Mouse (Mus musculus) gastrocnemius, postnatal 36 days (tissue): ENCODE results near the gene Rgp1. TPM values are rescaled to one million over a fixed set of nuclear protein-coding genes. Genes with fewer than 3 reads are reported as not detected.
A peak's percentile ranks its signal among the peaks of the same experiment; 100 is the strongest.

ENCODE experiments used
- DNase-seq, 2 experiments: peaks; one replicate each; pipeline ENCODE4 v3.0.0; 2022
- intact Hi-C: fragments of 180-260 bp; cut with DNase I; formaldehyde crosslinking; loops from one replicate; pipeline ENCODE4 v1.15.1; 2025
- total RNA-seq, 2 experiments: library from RNA; stranded (reverse); gene quantifications; 2 replicates each; pipeline ENCODE4 v1.2.3; 2021

Rgp1 gene
- total RNA-seq, 2 experiments from 2014 or later: 17.6 to 20.7 TPM

DNA sequence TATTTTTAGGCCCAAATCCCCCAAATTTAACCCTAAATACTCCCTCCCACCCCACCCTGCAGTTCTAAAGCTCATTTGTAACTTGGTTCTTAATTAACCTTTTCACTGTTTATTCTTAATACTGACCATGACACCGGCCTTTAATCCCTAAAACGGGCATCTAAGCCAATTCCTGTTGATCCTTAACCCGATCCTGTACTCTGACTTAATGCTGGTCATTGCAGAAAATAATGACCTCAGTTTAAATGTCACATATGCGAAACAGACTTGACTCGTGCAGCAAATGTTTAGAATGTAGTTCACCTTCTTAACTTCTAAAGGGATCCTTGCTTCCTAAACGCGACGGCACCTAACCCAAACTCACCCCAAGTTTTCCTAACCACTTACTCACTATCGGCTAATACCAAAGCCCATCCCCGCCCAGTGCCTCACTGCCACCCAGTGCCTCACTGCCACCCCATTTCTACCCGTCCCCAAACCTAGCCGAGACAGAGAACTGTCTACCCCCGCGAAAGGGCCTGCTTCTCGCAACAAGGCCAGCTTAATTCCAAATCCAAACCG, 17.0 kb upstream of the Rgp1 start:
- intact Hi-C loops: no loop called here

DNA sequence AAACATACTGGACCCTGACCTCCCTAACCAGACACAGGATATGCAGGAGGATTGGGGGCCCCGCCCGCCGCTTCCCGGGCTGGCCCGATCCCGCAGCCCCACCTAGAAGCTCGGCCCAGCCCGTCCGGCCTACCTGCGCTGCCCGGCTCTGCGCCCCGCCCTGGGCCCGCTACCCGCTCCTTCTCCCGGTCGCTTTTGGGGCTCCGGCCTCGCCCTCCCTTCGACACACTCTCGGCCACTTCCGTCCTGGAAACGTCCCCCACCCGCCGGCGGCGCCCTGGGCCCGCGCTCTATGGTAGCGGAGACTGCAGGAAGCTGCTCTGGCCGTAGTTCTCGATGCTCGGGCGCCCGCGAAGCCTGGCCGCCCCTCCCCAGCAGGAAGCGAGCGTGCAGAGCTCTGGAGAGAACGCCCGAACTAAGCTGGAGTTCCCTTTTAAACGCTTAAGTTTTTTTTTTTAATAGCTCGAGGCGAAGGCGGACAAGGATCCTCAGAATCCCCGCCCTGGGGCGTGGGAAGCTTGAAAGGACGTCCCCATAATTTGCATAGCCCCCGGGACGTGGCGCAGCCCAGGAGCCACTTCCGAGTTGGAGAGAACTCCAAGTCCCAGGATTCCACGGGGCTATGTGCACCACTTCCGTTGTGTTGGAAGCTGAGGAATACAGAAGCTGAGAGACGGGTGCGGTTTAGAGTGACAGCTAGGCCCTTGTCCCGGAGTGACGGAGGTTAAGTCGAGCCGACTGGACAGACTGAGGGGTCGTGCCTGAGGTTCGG, 16.3 kb upstream of the Rgp1 start, which contains the start of the genes Creb3 and Tln1:
TSS of gene Creb3 (plus strand) at position 336 of the 772 bp plus-strand sequence.
TSS of gene Tln1 (minus strand) at position 695 of the 772 bp plus-strand sequence.
- DNase-seq: peak; percentile 88 to 94
- intact Hi-C loops: loop anchor here (2.0 kb wide), 1 partner anchor 17 kb away; the partner anchor contains the start of genes Gba2 and Rgp1

More for the DNA sequence above, 17.0 kb upstream of the Rgp1 start:
- no peak for DNase-seq

DNA sequence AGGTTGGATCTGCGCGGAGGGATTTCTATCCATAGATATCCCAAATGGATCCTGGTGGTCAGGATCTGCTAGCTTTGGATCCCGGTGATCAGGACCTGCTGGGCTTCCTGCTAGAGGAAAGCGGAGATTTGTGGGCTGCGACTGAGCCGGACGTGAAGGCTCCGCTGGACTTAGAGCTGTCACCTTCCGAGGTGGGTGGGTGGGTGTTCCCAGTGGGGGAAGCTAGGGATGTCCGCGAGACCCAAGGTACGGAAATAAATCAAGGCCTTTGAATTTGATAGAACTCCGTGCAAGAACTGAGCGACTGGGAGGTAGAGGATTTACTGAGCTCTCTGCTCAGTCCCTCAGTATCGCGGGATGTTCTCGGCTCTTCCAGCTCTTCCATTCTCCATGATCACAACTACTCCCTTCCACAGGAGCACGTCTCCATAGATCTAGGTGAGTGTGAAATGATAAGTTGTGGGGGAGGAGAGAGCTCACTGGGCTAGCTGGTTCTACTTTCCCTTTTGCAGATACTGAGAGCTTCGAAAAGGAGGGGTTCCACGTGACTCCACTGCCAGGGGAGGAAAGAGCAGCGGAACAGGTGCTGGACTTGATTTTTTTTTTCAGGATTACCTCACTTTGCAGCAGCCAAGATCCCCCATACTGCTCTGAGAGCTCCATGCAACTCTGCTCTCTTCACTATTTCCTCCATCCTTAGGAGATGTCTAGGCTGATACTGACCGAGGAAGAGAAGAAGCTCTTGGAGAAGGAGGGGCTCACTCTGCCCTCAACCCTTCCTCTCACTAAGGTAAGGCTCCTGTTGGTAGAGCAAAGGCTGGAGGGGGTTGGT, 15.5 kb upstream of the Rgp1 start:
- DNase-seq: no peak
- intact Hi-C loops: loop anchor here (2.0 kb wide), 1 partner anchor 16 kb away; the partner anchor contains the start of genes Gba2 and Rgp1

DNA sequence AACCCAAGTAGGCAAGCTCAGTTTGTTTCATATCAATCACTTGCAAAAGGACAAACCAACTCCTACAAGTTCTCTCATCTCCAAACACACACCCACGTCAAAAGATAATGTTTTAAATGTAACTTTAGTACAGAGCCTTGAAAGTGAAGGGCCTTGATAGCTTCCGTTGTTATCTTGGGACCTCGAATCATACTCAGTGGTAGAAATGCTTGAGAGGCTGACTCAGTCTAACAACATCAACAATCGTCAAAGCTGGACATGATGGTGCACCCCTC, 15.0 kb upstream of the Rgp1 start:
- intact Hi-C loops: loop anchor here (2.0 kb wide), 1 partner anchor 15 kb away; the partner anchor contains the start of genes Gba2 and Rgp1
- no peak for DNase-seq

DNA sequence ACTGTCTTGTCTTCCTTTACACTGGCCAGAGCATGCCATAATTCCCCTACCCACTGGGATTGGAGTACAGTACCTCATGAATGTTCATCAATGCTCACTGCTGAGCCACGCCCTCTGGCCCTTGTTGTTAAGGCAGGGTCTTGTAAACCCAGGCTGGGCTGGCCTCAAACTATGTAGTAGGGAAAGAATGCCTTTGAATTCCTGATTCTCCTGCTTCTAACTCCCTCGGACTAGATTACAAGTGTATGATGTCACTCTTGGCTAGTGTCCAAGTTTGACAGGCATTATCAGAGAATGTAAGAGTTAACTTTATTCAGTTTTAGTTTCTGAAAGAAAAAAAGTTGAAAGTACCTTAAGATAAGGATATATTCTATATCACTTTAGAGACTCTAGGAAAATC, 14.3 kb upstream of the Rgp1 start:
- intact Hi-C loops: no loop called here
- DNase-seq: no peak

DNA sequence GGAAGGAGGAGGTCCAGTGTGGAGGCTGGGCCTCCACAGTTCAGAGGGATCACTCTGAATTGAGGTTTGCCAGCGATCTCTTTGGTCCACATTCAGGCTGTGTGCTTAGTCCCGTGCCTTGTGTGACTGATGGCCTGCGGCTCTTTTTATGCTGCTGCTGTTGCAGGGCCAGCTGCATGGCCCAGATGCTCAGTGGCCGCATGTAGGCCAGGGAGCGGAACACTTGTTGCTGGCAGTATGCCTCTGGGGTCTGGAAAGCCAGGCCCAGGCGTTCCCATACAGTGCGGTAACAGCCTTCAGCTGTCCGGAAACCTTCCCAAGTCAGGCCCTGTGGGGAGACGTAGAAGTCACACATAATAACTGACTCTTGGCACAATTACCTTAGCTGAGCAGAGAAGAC, 11.4 kb upstream of the Rgp1 start:
- no peak for DNase-seq
- intact Hi-C loops: no loop called here

DNA sequence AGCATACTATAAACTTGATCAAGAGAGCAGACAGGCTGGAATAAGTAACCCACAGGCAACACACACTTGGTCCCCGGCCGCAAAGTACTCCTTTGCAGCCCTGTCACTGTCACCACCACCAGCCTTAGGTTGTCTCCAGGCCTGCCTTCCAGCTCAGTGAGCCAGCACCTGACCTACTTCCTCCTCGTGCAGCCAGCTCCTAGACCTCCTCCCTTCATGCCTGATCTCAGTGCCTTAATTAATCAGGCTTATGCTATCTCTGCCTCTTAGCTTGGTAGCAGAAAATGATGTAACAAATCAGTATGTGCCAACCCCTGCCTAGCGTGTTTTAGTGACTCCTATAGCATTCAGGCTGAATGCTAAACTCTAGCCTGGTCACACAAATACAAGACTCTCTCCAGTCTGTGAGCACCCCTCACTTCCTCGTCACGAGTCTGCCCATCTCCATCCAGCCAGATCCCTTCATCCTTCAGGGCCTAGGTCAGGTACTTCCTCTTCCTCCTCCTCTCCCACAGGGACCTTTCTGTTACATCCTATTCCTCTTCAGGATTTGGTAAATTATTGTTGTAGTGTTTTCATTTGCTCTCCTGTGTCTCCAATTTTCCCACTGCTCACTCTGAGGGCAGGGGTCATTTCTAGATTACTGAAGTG, 7.0 kb upstream of the Rgp1 start:
- intact Hi-C loops: no loop called here
- peak in 1 of 2 experiments; percentile 8 for DNase-seq

DNA sequence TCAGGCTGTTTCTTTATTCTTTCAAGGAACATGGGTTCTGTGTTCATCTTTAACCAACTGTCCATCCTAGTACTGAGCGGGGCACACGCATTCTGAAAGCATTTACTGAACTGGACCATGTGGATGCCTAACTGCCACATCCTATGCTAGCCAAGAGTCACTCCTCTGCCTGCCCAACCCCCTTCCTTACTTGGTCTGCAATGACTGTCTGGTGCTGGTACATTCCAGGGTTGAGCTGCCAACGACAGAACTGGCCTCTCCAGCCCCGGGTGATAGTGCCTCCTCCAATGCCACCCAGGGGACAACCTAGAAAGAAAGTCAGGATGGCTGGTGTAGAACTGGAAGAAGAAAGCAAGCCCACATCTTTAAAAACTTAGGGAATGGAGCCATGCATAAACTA, 5.0 kb upstream of the Rgp1 start:
- peak in 1 of 2 experiments; percentile 8 for DNase-seq
- intact Hi-C loops: no loop called here

DNA sequence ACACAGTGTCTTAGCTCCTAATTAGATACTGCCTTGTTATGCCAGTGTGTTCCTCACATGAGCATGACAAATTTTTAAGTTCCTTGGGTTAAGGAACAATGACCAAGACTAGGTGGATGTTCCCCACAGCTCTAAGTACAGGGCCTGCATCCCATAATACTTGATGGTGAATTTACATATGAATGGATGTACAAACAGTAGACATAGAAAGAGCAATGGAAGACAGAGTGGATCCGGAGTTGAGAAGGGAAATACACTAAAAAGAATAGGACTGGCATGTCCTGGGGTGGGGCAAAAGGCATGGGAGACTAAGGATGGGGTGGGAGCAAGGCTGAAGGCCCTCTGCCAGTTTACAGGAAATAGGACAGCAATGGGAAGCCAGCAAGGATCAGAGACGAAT, 3.2 kb upstream of the Rgp1 start:
- DNase-seq: no peak
- intact Hi-C loops: no loop called here

DNA sequence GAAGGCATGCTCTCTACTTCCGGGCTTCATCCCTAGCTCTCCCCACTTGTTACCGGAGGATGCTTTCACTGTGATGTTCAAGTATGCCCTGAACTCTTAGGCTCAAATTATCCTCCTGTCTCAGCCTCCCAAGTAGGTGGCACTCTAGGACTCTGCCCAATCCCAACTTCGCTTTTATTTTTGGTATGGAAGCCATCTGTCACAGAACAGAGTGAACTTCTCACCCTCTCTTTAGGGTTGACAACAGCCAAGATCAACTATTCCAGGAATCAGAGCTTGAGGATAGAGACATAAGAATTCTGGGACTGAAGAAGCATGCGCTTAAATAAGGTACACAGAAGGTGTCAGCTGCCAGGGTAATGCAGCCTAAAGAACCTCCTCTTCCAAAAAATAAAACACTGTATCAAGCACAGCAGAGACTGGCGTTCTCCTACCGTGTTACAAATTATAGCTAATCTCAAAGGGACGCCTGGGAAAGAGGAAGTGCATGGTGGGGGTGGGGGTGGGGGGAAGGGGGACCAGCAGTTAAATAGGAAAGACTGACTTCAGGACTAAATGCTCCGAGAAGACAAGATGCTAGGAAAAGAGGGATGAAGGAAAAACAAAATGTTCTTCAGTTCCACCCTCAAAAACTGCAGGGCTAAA, 1.2 kb upstream of the Rgp1 start:
- no peak for DNase-seq
- intact Hi-C loops: no loop called here

DNA sequence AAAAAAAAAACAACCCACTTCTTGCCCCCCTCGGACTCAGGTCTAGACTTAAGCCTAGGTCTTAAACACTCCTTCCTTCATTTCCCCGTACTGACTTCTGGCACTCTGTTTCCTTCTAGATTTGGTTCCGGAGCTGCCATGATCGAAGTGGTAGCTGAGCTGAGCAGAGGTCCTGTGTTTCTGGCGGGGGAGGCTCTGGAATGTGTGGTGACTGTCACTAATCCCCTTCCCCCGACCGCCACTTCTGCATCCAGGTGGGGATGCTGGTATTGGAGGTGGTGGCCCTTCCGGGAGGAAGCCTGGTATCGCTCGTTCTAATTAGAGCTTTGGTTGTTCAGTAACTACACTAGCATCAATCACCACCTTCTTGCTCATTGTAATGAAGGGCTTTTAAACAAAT, 741 bp downstream of the Rgp1 start:
- no peak for DNase-seq
- intact Hi-C loops: loop anchor here (2.0 kb wide), 1 partner anchor 16 kb away; the partner anchor contains the start of genes Creb3 and Tln1

DNA sequence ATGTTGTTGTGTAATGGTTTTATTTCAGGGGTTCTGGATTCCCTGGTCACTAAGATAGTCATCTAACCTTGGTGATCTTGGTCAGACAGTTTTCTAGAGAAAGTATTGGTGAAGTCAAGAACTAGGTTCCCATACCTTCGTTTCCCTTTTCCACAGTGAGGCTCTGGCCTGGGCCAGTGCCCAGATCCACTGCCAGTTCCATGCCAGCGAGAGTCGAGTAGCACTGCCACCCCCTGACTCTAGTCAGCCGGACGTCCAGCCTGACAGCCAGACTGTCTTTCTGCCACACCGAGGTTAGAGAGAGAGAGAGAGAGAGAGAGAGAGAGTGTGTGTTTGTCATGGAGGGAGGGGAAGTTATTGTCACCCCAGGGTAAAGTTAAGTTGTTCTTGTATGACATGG, 1.2 kb downstream of the Rgp1 start:
- DNase-seq: no peak
- intact Hi-C loops: loop anchor here (2.0 kb wide), 1 partner anchor 17 kb away; the partner anchor contains the start of genes Creb3 and Tln1

DNA sequence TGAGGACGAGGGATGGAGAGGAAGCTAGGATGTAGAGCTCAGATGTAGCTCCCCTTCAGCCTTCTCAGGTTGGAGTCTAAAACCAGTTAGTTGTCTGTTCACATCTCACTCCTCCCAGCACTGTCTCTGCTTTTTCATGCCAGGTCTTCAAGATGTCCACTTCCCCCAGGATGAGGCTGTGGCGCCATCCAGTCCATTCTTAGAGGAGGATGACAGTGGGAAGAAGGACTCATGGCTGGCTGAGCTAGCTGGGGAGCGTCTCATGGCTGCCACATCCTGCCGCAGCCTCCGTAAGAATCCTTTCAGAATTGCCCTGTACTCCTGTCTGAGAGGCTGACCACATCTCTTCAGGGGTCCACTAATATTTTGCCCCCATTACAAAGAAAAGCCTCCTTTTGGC, 2.2 kb downstream of the Rgp1 start:
- DNase-seq: no peak
- intact Hi-C loops: no loop called here

DNA sequence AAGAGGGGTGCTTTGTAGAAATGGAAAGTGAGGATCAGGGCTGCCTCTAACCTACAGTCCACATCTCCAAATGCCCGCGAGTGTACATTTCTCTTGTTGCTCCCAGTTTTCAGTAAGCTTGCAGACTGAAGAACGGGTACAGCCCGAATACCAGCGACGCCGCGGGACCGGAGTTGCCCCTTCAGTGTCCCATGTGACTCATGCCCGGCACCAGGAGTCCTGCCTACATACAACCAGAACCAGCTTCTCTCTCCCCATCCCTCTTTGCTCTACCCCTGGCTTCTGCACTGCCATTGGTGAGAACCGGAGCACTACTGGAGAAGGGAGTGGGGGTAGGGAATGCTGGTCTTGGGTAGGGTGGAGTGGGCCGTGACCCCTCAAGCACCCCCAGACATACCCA, 2.9 kb downstream of the Rgp1 start:
- intact Hi-C loops: no loop called here
- no peak for DNase-seq

DNA sequence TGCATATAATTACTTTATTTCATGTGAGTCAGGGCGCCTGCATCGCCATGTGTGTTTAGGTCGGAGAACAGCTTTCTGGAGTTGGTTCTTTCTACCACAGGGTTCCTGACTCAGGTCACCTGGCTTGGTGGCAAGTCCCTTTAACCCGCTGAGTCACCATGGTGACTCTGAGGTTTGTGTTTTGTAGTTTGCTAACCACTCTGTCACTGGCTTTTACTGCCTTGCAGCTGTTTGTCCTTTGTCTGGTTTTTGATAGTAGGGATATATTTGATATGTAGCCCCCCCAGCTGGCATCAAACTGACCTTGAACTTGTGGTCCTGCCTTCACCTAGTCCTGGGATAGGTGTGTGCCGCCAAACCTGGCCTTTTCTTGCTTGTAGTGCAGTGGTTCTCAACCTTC, 3.7 kb downstream of the Rgp1 start:
- no peak for DNase-seq
- intact Hi-C loops: no loop called here

DNA sequence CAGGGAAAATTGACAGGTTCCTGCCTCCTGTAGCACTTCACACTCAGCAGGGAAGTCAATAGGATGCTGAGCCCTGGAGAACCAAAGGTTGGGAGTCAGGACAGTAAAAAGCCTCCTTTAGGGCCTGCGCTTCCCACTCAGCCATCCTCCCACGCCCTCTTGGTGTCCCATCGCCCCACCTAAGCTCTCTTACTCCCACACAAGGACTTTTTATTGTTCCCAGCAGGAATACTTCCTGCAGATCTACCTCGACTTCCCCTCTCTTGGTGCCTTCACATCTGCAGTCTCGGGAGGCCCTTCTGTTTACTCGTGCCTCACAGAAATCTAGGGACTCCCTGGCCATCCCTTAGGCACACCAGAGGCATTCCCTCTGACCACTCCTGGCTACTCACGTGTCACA, 4.9 kb downstream of the Rgp1 start:
- intact Hi-C loops: no loop called here
- no peak for DNase-seq

DNA sequence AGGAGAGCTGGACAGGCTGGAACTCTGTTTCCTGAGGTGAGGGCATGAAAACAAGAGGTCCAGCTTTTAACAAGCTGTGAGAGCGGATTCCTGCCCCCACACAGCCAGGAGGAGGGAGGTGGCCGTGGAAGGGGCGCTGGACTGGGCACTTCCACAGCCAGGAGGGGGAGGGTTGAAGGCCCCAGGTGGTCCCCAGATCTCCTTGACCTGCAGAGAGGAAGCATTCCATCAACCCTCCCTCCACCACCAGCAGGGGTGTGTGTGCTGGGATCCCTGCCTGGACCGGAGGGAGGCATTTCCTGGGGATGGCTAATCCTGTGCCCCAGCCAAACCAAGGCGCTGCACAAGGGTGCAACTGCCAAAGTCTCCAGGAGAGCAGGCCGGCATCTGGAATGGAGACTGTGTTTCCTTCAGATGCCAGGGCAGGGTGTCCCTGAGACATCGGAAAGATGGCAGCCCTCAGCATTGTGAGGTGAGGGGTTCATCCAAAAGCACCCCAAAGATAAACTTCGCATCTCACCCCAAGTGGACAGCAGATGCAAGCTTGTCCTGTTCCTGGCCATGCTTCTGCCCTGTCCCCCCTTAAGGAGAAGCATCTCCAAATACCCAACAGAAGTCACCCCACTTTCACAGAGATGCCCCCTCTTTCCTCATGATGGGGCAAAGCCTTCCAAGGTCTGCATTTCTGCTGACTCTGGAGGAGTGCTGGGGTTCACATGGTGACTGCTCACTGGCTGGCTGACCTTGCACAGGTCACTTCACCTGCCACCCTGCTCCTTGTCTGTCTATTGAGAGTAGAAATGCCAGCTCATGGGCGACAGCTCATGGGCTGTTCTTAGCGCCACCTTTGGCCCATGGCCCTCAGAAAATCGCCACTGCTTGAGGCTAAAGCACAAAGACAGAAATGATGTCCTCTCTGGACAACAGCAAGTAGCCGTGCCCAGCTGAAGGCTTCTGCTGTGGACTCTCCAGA, 6.2 kb downstream of the Rgp1 start, which contains the start of gene Msmp:
TSS of gene Msmp (minus strand) at position 51 of the 973 bp plus-strand sequence.
- no peak for DNase-seq
- intact Hi-C loops: no loop called here

DNA sequence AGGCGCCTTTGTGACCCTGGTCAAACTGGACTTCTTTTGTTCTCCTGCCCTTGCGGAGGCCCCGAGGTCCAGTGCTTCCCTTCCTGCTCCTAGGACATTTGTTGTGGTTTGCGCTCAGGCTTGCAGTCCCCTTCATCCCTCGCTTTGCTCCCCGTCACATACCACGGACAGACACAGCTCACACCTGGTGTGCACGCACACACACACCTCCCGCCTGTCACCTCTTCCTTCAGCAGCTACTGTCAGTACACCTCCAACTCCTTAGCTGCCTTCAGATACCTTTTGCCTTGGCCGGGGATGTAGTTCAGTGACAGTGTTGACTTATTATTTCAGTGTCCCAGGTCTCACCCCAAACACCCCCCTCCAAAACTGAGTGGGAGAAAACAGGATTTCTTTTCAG, 7.2 kb downstream of the Rgp1 start:
- intact Hi-C loops: no loop called here

DNA sequence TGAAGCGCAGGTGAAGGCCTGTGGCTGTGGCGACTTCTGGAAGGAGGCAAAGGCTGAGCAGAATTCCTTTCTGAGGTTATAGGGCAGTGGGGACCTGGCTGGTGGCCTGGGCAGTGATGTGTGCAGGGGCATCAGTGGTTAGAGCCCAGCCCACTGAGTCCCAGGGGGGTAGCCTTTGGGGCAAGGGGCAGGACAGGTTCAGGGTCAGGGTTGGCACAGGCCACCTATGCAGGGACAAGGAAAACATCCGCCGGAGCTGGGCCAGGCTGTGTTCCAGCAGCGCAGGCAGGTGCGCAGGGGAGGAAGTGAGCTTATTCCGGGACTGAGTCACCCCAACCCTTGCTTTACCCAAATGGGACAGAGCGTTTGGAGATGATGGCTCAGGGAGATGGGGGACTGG, 7.9 kb downstream of the Rgp1 start:
- intact Hi-C loops: no loop called here
- peak in 1 of 2 experiments; percentile 39 for DNase-seq

More for the DNA sequence above, 7.2 kb downstream of the Rgp1 start:
- DNase-seq: no peak
